ENCODE assay signal across 8 mouse cellular contexts in genomic region chr3:104758406-104758805, GRCm38 (mm10). TPM values are rescaled to one million over a fixed set of nuclear protein-coding genes. Genes with fewer than 3 reads are reported as not detected.
DNase-seq lines count a peak whose midpoint lies in the region; ATAC-seq and TF ChIP-seq lines count a peak whose summit lies in the region.

No protein-coding gene starts in this region.

- no peaks in the 10 kb centered on the region for H3K9me3 ChIP-seq in embryonic facial prominence, embryonic 10.5 days
- no peaks in the 10 kb centered on the region for H3K9me3 ChIP-seq in intestine, embryonic 16.5 days (ENCODE audit: control insufficient read depth, low read length)
- H3K9me3 ChIP-seq in limb, embryonic 14.5 days (ENCODE audit: control insufficient read depth, low read length) = no peaks in the 10 kb centered on the region
- no peaks in the 10 kb centered on the region for H3K9me3 ChIP-seq in midbrain, embryonic 15.5 days

- peak; percentile 72 for DNase-seq in layer of hippocampus, adult 11-12 months (ENCODE audit: low spot score)
- no peak for DNase-seq in layer of hippocampus, adult 9-10 months (ENCODE audit: low spot score)
- DNase-seq in embryonic facial prominence, embryonic 10.5 days (ENCODE audit: low spot score) = peak; percentile 91
- DNase-seq in heart, adult 11 months = peak; percentile 89
- DNase-seq in limb, embryonic 14.5 days (ENCODE audit: low spot score) = peak; percentile 77
- DNase-seq in spleen, postnatal 4 days (ENCODE audit: low spot score in 2 of 2) = peak; percentile 56 to 88

- H3K27ac ChIP-seq in embryonic facial prominence, embryonic 10.5 days (replicated peaks) = peak overlapping the region; percentile 80
- H3K27ac ChIP-seq in intestine, embryonic 16.5 days (ENCODE audit: low read length) = no peak overlapping the region
- H3K27ac ChIP-seq in limb, embryonic 14.5 days (replicated peaks; ENCODE audit: low read depth, low read length) = no peak overlapping the region
- H3K27ac ChIP-seq in midbrain, embryonic 15.5 days = no peak overlapping the region

- 2% methylated on average over 27 of the region's 27 CpGs for WGBS in embryonic facial prominence, embryonic 10.5 days
- under 1% methylated on average over 27 of the region's 27 CpGs for WGBS in intestine, embryonic 16.5 days
- 1% methylated on average over 27 of the region's 27 CpGs for WGBS in limb, embryonic 14.5 days
- WGBS in midbrain, embryonic 15.5 days = under 1% methylated on average over 27 of the region's 27 CpGs

- H3K36me3 ChIP-seq in embryonic facial prominence, embryonic 10.5 days (replicated peaks) = no peaks in the 10 kb centered on the region
- H3K36me3 ChIP-seq in intestine, embryonic 16.5 days (ENCODE audit: control insufficient read depth, insufficient read depth, low read length) = no peaks in the 10 kb centered on the region
- no peaks in the 10 kb centered on the region for H3K36me3 ChIP-seq in limb, embryonic 14.5 days (ENCODE audit: control insufficient read depth, insufficient read depth, low read length)
- no peaks in the 10 kb centered on the region for H3K36me3 ChIP-seq in midbrain, embryonic 15.5 days (replicated peaks)

- TF ChIP-seq POLR2A in limb, embryonic 14.5 days (IDR thresholded peaks at IDR 0.05; ENCODE audit: borderline replicate concordance, extremely low read depth, insufficient read depth, insufficient read length) = no peak

- H3K4me1 ChIP-seq in embryonic facial prominence, embryonic 10.5 days = peaks cover 22% of the 10 kb centered on the region
- H3K4me1 ChIP-seq in intestine, embryonic 16.5 days (ENCODE audit: control insufficient read depth, insufficient read depth, low read length) = peaks cover 3% of the 10 kb centered on the region; the same call in 1 of the 2 replicates
- 0 out of 2 replicates have a peak, but pooled peaks cover 2% of the 10 kb centered on the region for H3K4me1 ChIP-seq in limb, embryonic 14.5 days (ENCODE audit: control insufficient read depth, insufficient read depth, low read length)
- peaks cover 7% of the 10 kb centered on the region for H3K4me1 ChIP-seq in midbrain, embryonic 15.5 days

- ATAC-seq in intestine, embryonic 16.5 days = peak; percentile 69
- peak; percentile 89 for ATAC-seq in limb, embryonic 14.5 days (ENCODE audit: low FRiP score, low read depth)
- peak; percentile 88 for ATAC-seq in midbrain, embryonic 15.5 days (replicated peaks)

- peak overlapping the region; percentile 86 for H3K4me2 ChIP-seq in intestine, embryonic 16.5 days (ENCODE audit: low read depth, low read length)
- peak overlapping the region; percentile 52 for H3K4me2 ChIP-seq in limb, embryonic 14.5 days (replicated peaks; ENCODE audit: low read depth, low read length, severe bottlenecking)
- peak overlapping the region; percentile 58 for H3K4me2 ChIP-seq in midbrain, embryonic 15.5 days

- peak overlapping the region; percentile 60 for H3K4me3 ChIP-seq in embryonic facial prominence, embryonic 10.5 days
- H3K4me3 ChIP-seq in intestine, embryonic 16.5 days (ENCODE audit: low read length) = peak overlapping the region; percentile 45
- peak overlapping the region; percentile 26 for H3K4me3 ChIP-seq in limb, embryonic 14.5 days (replicated peaks; ENCODE audit: low read length)
- peak overlapping the region; percentile 36 for H3K4me3 ChIP-seq in midbrain, embryonic 15.5 days

- peak overlapping the region; percentile 59 for H3K9ac ChIP-seq in intestine, embryonic 16.5 days (ENCODE audit: low read depth, low read length)
- peak overlapping the region; percentile 46 for H3K9ac ChIP-seq in limb, embryonic 14.5 days (ENCODE audit: low read depth, low read length, severe bottlenecking)
- H3K9ac ChIP-seq in midbrain, embryonic 15.5 days = peak overlapping the region; percentile 32

- H3K27me3 ChIP-seq in embryonic facial prominence, embryonic 10.5 days (replicated peaks; ENCODE audit: low read depth, poor library complexity, severe bottlenecking) = peaks cover 48% of the 10 kb centered on the region
- peaks cover 8% of the 10 kb centered on the region; the same call in 1 of the 2 replicates for H3K27me3 ChIP-seq in intestine, embryonic 16.5 days (replicated peaks; ENCODE audit: control insufficient read depth, insufficient read depth, low read length)
- no peaks in the 10 kb centered on the region for H3K27me3 ChIP-seq in limb, embryonic 14.5 days (ENCODE audit: control insufficient read depth, insufficient read depth, low read length)
- peaks cover 18% of the 10 kb centered on the region; the same call in 1 of the 2 replicates for H3K27me3 ChIP-seq in midbrain, embryonic 15.5 days (replicated peaks)

RNA-seq across cellular contexts. Expression of gene Ppm1j, which starts 22.4 kb away (rescaled TPM):
- polyA plus RNA-seq in embryonic facial prominence, embryonic 10.5 days (2016; fragmentation: Nextera tagmentation; extraction: Ambion mirVana) = 1.3 and 2.3 TPM in 2 replicates
- polyA plus RNA-seq in intestine, embryonic 16.5 days (2015; fragmentation: Nextera tagmentation; extraction: Ambion mirVana) = 4.3 and 5.2 TPM in 2 replicates
- 6.5 and 6.6 TPM in 2 replicates for polyA plus RNA-seq in limb, embryonic 14.5 days (2012; rRNA removed)
- 4.1 and 4.4 TPM in 2 replicates for polyA plus RNA-seq in limb, embryonic 14.5 days (2014; fragmentation: Nextera tagmentation; extraction: Ambion mirVana)
- 0.59 and 0.93 TPM in 2 replicates for polyA plus RNA-seq in midbrain, embryonic 15.5 days (2015; fragmentation: Nextera tagmentation; extraction: Ambion mirVana)

RNA-seq across cellular contexts. Expression of gene Fam19a3, which starts 23.2 kb away (rescaled TPM):
- polyA plus RNA-seq in embryonic facial prominence, embryonic 10.5 days (2016; fragmentation: Nextera tagmentation; extraction: Ambion mirVana) = 0.04 and 0.10 TPM in 2 replicates
- 0.06 and 0.09 TPM in 2 replicates for polyA plus RNA-seq in intestine, embryonic 16.5 days (2015; fragmentation: Nextera tagmentation; extraction: Ambion mirVana)
- 0.92 and 0.93 TPM in 2 replicates for polyA plus RNA-seq in limb, embryonic 14.5 days (2012; rRNA removed)
- polyA plus RNA-seq in limb, embryonic 14.5 days (2014; fragmentation: Nextera tagmentation; extraction: Ambion mirVana) = 0.26 and 0.36 TPM in 2 replicates
- 0.05 and 0.10 TPM in 2 replicates for polyA plus RNA-seq in midbrain, embryonic 15.5 days (2015; fragmentation: Nextera tagmentation; extraction: Ambion mirVana)

RNA-seq across cellular contexts. Expression of gene Rhoc, which starts 29.8 kb away (rescaled TPM):
- 120 and 121 TPM in 2 replicates for polyA plus RNA-seq in embryonic facial prominence, embryonic 10.5 days (2016; fragmentation: Nextera tagmentation; extraction: Ambion mirVana)
- 171 and 184 TPM in 2 replicates for polyA plus RNA-seq in intestine, embryonic 16.5 days (2015; fragmentation: Nextera tagmentation; extraction: Ambion mirVana)
- polyA plus RNA-seq in limb, embryonic 14.5 days (2012; rRNA removed) = 158 and 161 TPM in 2 replicates
- 192 and 199 TPM in 2 replicates for polyA plus RNA-seq in limb, embryonic 14.5 days (2014; fragmentation: Nextera tagmentation; extraction: Ambion mirVana)
- polyA plus RNA-seq in midbrain, embryonic 15.5 days (2015; fragmentation: Nextera tagmentation; extraction: Ambion mirVana) = 43.8 and 46.0 TPM in 2 replicates

RNA-seq across cellular contexts. Expression of gene Mov10, which starts 60.0 kb away (rescaled TPM):
- 38.0 and 46.4 TPM in 2 replicates for polyA plus RNA-seq in embryonic facial prominence, embryonic 10.5 days (2016; fragmentation: Nextera tagmentation; extraction: Ambion mirVana)
- polyA plus RNA-seq in intestine, embryonic 16.5 days (2015; fragmentation: Nextera tagmentation; extraction: Ambion mirVana) = 139 and 161 TPM in 2 replicates
- polyA plus RNA-seq in limb, embryonic 14.5 days (2012; rRNA removed) = 32.7 and 41.4 TPM in 2 replicates
- 41.6 and 43.4 TPM in 2 replicates for polyA plus RNA-seq in limb, embryonic 14.5 days (2014; fragmentation: Nextera tagmentation; extraction: Ambion mirVana)
- 9.7 and 10.6 TPM in 2 replicates for polyA plus RNA-seq in midbrain, embryonic 15.5 days (2015; fragmentation: Nextera tagmentation; extraction: Ambion mirVana)
